Mouse (Mus musculus): ENCODE measurements around the gene Mpped2. TPM values are rescaled to one million over a fixed set of nuclear protein-coding genes. Genes with fewer than 3 reads are reported as not detected.

The Mpped2 gene
- total RNA-seq, 1 experiment from 2014 or later, result 0.73 TPM

DNA sequence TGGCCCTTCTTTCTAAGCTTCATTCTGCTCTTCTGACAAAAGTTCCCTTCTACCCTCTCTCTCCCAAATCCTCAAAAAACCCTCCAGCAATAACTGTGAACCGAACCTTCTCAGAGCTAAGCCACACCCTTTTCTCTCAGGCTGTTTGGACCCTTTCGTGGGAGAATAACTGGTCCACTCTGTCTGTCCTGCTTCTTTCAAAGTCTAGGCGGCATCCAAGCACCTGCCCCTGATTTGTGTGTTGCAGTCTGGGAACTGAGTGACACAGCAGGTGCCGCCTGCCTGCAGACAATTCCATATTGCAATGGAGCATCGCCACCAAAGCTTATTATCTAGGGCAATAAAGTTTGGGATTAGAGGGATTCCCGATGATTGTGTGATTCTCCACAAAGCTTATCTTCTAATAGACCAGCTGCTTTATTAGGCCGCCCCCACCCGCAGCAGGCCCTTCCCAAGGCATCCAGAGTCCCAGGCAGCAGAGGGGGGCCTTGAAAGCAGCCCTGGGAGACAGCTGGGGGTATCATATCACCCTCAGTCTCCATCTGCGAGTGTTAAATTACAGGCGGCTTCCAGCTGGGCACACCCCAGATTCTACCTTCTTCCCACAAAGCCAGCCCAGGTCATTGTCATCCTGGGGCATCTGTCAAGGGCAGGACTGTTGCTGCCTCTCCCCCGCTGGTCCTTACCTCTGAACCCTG, 202.4 kb downstream of the Mpped2 start:
- ATAC-seq (replicated peaks; ENCODE audit: low read depth, poor library complexity, severe bottlenecking), result no peak

DNA sequence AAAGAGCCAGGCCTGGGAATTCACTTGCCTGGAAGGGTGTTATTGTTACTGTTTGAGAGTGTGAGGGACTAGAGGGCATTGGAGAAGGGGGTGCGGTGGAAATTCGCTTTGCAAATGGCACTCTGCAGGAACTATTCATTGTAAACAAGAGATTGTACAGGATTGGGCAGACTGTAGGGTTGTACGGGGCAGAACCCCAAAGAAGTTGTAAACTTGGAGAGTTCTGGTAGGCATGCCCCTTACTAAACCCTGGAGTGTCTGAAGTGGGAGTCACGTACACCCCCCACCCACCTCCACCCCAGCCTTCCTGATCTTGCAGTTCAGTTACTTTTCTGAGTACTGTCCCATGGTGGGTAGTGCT, 202.9 kb downstream of the Mpped2 start:
- ATAC-seq (replicated peaks; ENCODE audit: low read depth, poor library complexity, severe bottlenecking), result no peak

DNA sequence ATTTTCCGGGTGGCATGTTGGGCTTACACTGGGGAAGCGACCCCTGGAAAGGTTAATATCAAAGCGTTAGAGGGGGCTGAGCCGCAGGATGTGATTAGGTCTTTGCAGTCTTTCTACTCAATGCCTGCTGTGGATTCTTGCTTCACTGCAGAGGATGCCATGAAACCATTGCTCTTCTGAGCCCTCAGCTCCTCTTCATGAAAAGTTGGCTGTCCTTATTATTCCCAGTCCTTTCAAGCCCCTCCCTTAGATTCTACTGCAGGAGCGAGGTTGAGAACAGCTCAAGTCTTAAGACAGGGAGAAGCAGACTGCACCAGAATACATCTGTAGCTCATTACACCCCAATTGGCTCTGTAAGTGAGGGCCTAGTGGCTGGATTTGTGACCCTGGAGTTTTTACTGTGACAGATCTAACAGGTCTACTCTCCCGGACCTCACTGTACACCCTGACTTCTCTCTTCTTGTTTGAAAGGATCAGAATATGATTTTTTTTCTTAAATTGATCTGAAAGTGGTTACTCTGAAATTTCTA, 218.9 kb downstream of the Mpped2 start:
- ATAC-seq (replicated peaks; ENCODE audit: low read depth, poor library complexity, severe bottlenecking), result no peak
